Mouse (Mus musculus) CD4-positive, CD25-positive, alpha-beta regulatory T cell, adult 2 months (primary cell): ENCODE results near the gene Ctnnd1.
A peak's percentile ranks its signal among the peaks of the same experiment; 100 is the strongest.

Source experiments
- DNase-seq: peaks from one replicate; pipeline ENCODE4 v3.0.0-alpha.2; 2012; ENCODE audit warnings: low read depth, low spot score

Ctnnd1 gene

GRCm38 (mm10) chr2:84647051-84647568 lies 3.5 kb downstream of the Ctnnd1 start:
- DNase-seq, result no peak

GRCm38 (mm10) chr2:84646138-84646537 lies 4.4 kb downstream of the Ctnnd1 start:
- no peak for DNase-seq

- DNase-seq, result no peak
These were observed 9.7 kb downstream of the Ctnnd1 start for GRCm38 (mm10) chr2:84640833-84641232.

GRCm38 (mm10) chr2:84638428-84639220 lies 11.9 kb downstream of the Ctnnd1 start:
- no peak for DNase-seq

GRCm38 (mm10) chr2:84637452-84638165 lies 13.0 kb downstream of the Ctnnd1 start:
- no peak for DNase-seq

- no peak for DNase-seq
These were observed 14.3 kb downstream of the Ctnnd1 start for GRCm38 (mm10) chr2:84636231-84636741.

- no peak for DNase-seq
These were observed 15.0 kb downstream of the Ctnnd1 start for GRCm38 (mm10) chr2:84635611-84636010.

- DNase-seq, result no peak
These were observed 15.6 kb downstream of the Ctnnd1 start for GRCm38 (mm10) chr2:84634934-84635482.

- no peak for DNase-seq
These were observed 16.6 kb downstream of the Ctnnd1 start for GRCm38 (mm10) chr2:84634006-84634405.

GRCm38 (mm10) chr2:84632999-84633398 lies 17.6 kb downstream of the Ctnnd1 start:
- DNase-seq, result peak; percentile 37

GRCm38 (mm10) chr2:84632001-84632400 lies 18.6 kb downstream of the Ctnnd1 start:
- no peak for DNase-seq

- no peak for DNase-seq
These were observed 23.5 kb downstream of the Ctnnd1 start for GRCm38 (mm10) chr2:84627036-84627435.

GRCm38 (mm10) chr2:84626366-84626975 lies 24.1 kb downstream of the Ctnnd1 start:
- DNase-seq, result no peak

- no peak for DNase-seq
These were observed 26.4 kb downstream of the Ctnnd1 start for GRCm38 (mm10) chr2:84624201-84624600.

GRCm38 (mm10) chr2:84623428-84624119 lies 27.0 kb downstream of the Ctnnd1 start:
- no peak for DNase-seq

GRCm38 (mm10) chr2:84622668-84623067 lies 27.9 kb downstream of the Ctnnd1 start:
- DNase-seq, result no peak

GRCm38 (mm10) chr2:84619646-84620340 lies 30.8 kb downstream of the Ctnnd1 start:
- no peak for DNase-seq

- no peak for DNase-seq
These were observed 31.7 kb downstream of the Ctnnd1 start for GRCm38 (mm10) chr2:84618914-84619313.

GRCm38 (mm10) chr2:84617637-84618515 lies 32.7 kb downstream of the Ctnnd1 start:
- peak; percentile 84 for DNase-seq

GRCm38 (mm10) chr2:84612764-84613163 lies 37.8 kb downstream of the Ctnnd1 start:
- DNase-seq, result no peak
